Mouse (Mus musculus) testis, postnatal 14 days (tissue): ENCODE measurements at regions not wholly inside any gene's neighbourhood (a gene's known extent, or its start where the extent isn't known, plus 50 kb on each side); places are given as distances from the start of the nearest gene placed in this dataset.

Source experiments
- DNase-seq: peaks from one replicate; pipeline ENCODE4 v3.0.0; 2021; ENCODE audit warnings: low spot score

- DNase-seq: no peak
These were observed 275.0 kb downstream of the Gm5447 start for GRCm38 (mm10) chr13:31248996-31249395.

GRCm38 (mm10) chr13:31249525-31249924 is 275.5 kb downstream of the Gm5447 start:
- DNase-seq: no peak

- no peak for DNase-seq
These were observed 280.0 kb downstream of the Gm5447 start for GRCm38 (mm10) chr13:31254016-31254415.

GRCm38 (mm10) chr13:31254744-31255143 is 280.7 kb downstream of the Gm5447 start:
- no peak for DNase-seq

- DNase-seq: no peak
These were observed 281.5 kb downstream of the Gm5447 start for GRCm38 (mm10) chr13:31255506-31255905.

- DNase-seq: no peak
These were observed 288.1 kb upstream of the Foxq1 start for GRCm38 (mm10) chr13:31267865-31268264.

- no peak for DNase-seq
These were observed 279.8 kb upstream of the Foxq1 start for GRCm38 (mm10) chr13:31276005-31276644.

GRCm38 (mm10) chr13:31290630-31291029 is 265.3 kb upstream of the Foxq1 start:
- DNase-seq: no peak

GRCm38 (mm10) chr13:31292584-31293387 is 263.1 kb upstream of the Foxq1 start:
- DNase-seq: no peak

- no peak for DNase-seq
These were observed 261.9 kb upstream of the Foxq1 start for GRCm38 (mm10) chr13:31294011-31294410.

GRCm38 (mm10) chr13:31303194-31303593 is 252.7 kb upstream of the Foxq1 start:
- DNase-seq: no peak

GRCm38 (mm10) chr13:31304286-31304865 is 251.6 kb upstream of the Foxq1 start:
- DNase-seq: no peak

GRCm38 (mm10) chr13:31309083-31309621 is 246.8 kb upstream of the Foxq1 start:
- no peak for DNase-seq

GRCm38 (mm10) chr13:31312772-31313171 is 243.2 kb upstream of the Foxq1 start:
- DNase-seq: no peak

GRCm38 (mm10) chr13:31313821-31314220 is 242.1 kb upstream of the Foxq1 start:
- DNase-seq: no peak

GRCm38 (mm10) chr13:31317066-31317465 is 238.9 kb upstream of the Foxq1 start:
- no peak for DNase-seq

- DNase-seq: no peak
These were observed 237.9 kb upstream of the Foxq1 start for GRCm38 (mm10) chr13:31318008-31318407.

GRCm38 (mm10) chr13:31321411-31321810 is 234.5 kb upstream of the Foxq1 start:
- DNase-seq: no peak

GRCm38 (mm10) chr13:31326269-31326851 is 229.6 kb upstream of the Foxq1 start:
- no peak for DNase-seq

GRCm38 (mm10) chr13:31327511-31327951 is 228.4 kb upstream of the Foxq1 start:
- no peak for DNase-seq

- DNase-seq: no peak
These were observed 227.2 kb upstream of the Foxq1 start for GRCm38 (mm10) chr13:31328756-31329155.

GRCm38 (mm10) chr13:31330731-31331130 is 225.2 kb upstream of the Foxq1 start:
- no peak for DNase-seq
